27 mouse cellular contexts compared by ENCODE assay signal in genomic region chr15:80440195-80440594, GRCm38 (mm10).
"Had no signal": no experiment of that assay in that cellular context is flagged by ENCODE, and none has a peak within 500 bp of the region (broad histone marks: within the 10 kb centered on the region; RNA-seq: fewer than 3 reads in every experiment).

No protein-coding gene starts in this region.

- H3K4me3 ChIP-seq: heart, adult 2 months; heart, embryonic 13.5 days; heart, embryonic 15.5 days; hindbrain, embryonic 13.5 days; hindbrain, embryonic 15.5 days; kidney, embryonic 15.5 days; limb, embryonic 10.5 days; limb, embryonic 12.5 days; liver, embryonic 13.5 days; liver, embryonic 15.5 days had no signal

- ATAC-seq: hindbrain, postnatal 0 days; intestine, embryonic 16.5 days had no signal

- H3K4me2 ChIP-seq: heart, embryonic 11.5 days; heart, embryonic 13.5 days; heart, embryonic 15.5 days; hindbrain, embryonic 13.5 days; hindbrain, embryonic 15.5 days; kidney, embryonic 15.5 days; limb, embryonic 12.5 days; liver, embryonic 11.5 days; liver, embryonic 13.5 days; liver, embryonic 15.5 days had no signal

- H3K36me3 ChIP-seq: heart, embryonic 13.5 days; heart, embryonic 15.5 days; hindbrain, embryonic 13.5 days; hindbrain, embryonic 15.5 days; kidney, embryonic 15.5 days; limb, embryonic 10.5 days; limb, embryonic 12.5 days; liver, embryonic 13.5 days; liver, embryonic 15.5 days had no signal

- H3K9me3 ChIP-seq: heart, embryonic 13.5 days; heart, embryonic 15.5 days; hindbrain, embryonic 13.5 days; hindbrain, embryonic 15.5 days; kidney, embryonic 15.5 days; limb, embryonic 10.5 days; limb, embryonic 12.5 days; liver, embryonic 13.5 days; liver, embryonic 15.5 days had no signal

- H3K27ac ChIP-seq: heart, adult 2 months; heart, embryonic 13.5 days; heart, embryonic 15.5 days; hindbrain, embryonic 13.5 days; hindbrain, embryonic 15.5 days; hindbrain, postnatal 0 days; kidney, embryonic 15.5 days; kidney, postnatal 0 days; limb, embryonic 10.5 days; limb, embryonic 12.5 days; liver, embryonic 13.5 days; liver, embryonic 15.5 days had no signal

- DNase-seq: gastrocnemius, postnatal 14 days; gastrocnemius, postnatal 36 days; heart, adult 11 months; heart, adult 2 months; heart, postnatal 14 days; heart, postnatal 36 days; kidney, adult 2 months; kidney, adult 9 months; kidney, postnatal 14 days; kidney, postnatal 36 days; layer of hippocampus, adult 9-11 months; layer of hippocampus, postnatal 36 days; liver; liver, embryonic 13.5 days had no signal

- H3K4me1 ChIP-seq: hindbrain, embryonic 15.5 days; liver, embryonic 13.5 days; liver, embryonic 15.5 days had no signal

- H3K9ac ChIP-seq: heart, embryonic 13.5 days; heart, embryonic 15.5 days; hindbrain, embryonic 13.5 days; hindbrain, embryonic 15.5 days; kidney, embryonic 15.5 days; limb, embryonic 12.5 days; liver, embryonic 13.5 days; liver, embryonic 15.5 days had no signal

- H3K27me3 ChIP-seq: hindbrain, embryonic 13.5 days; hindbrain, embryonic 15.5 days; kidney, embryonic 15.5 days; limb, embryonic 12.5 days; liver, embryonic 13.5 days had no signal
